Mouse (Mus musculus) heart, postnatal 0 days (tissue): Measurements from ENCODE around the gene Larp7. TPM values are rescaled to one million over a fixed set of nuclear protein-coding genes. Genes with fewer than 3 reads are reported as not detected.

Experiments used
- ATAC-seq: fragments of 200-750 bp; cut with Nextera tagmentation; 2 replicates; pipeline ENCODE4 v1.8.0; 2017; ENCODE audit warnings: low read depth, moderate number of reproducible peaks, moderate library complexity; ENCODE audit not compliant: insufficient read depth
- DNase-seq: peaks from one replicate; pipeline ENCODE4 v3.0.0-alpha.2; 2016; ENCODE audit warnings: low spot score
- H3K27ac ChIP-seq: fragments of 300-500 bp; sonication (generic); 2 replicates; pipeline ENCODE4 v1.5.1; 2014; ENCODE audit warnings: low read depth, mild to moderate bottlenecking
- H3K27me3 ChIP-seq: fragments of 300-500 bp; sonication (generic); 2 replicates; pipeline ENCODE4 v1.6.1; 2014; ENCODE audit warnings: low read length, mixed read lengths; ENCODE audit not compliant: control insufficient read depth, insufficient read depth
- H3K36me3 ChIP-seq: fragments of 300-500 bp; sonication (generic); replicated peaks from 2 replicates; pipeline ENCODE4 v1.6.1; 2014; ENCODE audit warnings: low read length, mixed read lengths; ENCODE audit not compliant: control insufficient read depth, insufficient read depth
- H3K4me1 ChIP-seq: fragments of 300-500 bp; sonication (generic); 2 replicates; pipeline ENCODE4 v1.6.1; 2014; ENCODE audit warnings: antibody characterized with exemption; ENCODE audit not compliant: control insufficient read depth, insufficient read depth
- H3K4me2 ChIP-seq: fragments of 300-500 bp; sonication (generic); 2 replicates; pipeline ENCODE4 v1.6.1; 2014; ENCODE audit warnings: low read depth, mild to moderate bottlenecking, low read length, moderate library complexity
- H3K4me3 ChIP-seq: fragments of 300-500 bp; sonication (generic); 2 replicates; pipeline ENCODE4 v1.5.1; 2014; ENCODE audit warnings: low read depth, low read length
- H3K9ac ChIP-seq: fragments of 300-500 bp; sonication (generic); replicated peaks from 2 replicates; pipeline ENCODE4 v1.6.1; 2014; ENCODE audit warnings: low read depth, low read length, mixed read lengths
- H3K9me3 ChIP-seq: fragments of 300-500 bp; sonication (generic); replicated peaks from 2 replicates; pipeline ENCODE4 v1.6.1; 2016; ENCODE audit warnings: low read length; ENCODE audit not compliant: control insufficient read depth
- CTCF ChIP-seq: IDR thresholded peaks from 2 replicates; pipeline ENCODE4 v1.5.1; 2016; ENCODE audit warnings: antibody characterized with exemption, control low read depth, low read depth
- EP300 ChIP-seq: IDR thresholded peaks from 2 replicates; pipeline ENCODE4 v1.6.1; 2016; ENCODE audit warnings: antibody characterized with exemption, low read depth
- WGBS: fragments of 180-500 bp; shearing (Covaris S2); extraction: QIAGEN DNeasy Blood & Tissue Kit; methylation state at CpG from one replicate; pipeline ENCODE4 v1.1.7; 2014; 5-methylcytosine and 5-hydroxymethylcytosine counted together
- polyA plus RNA-seq: library from polyadenylated mRNA; unstranded; fragments of >200 nt; fragmentation: Nextera tagmentation; extraction: Ambion mirVana; gene quantifications from 2 replicates; pipeline ENCODE4 v1.2.1, GENCODE M21; 2015
- total RNA-seq: library from RNA; depleted of rRNA; stranded (reverse); fragments of >200 nt; gene quantifications from 2 replicates; pipeline ENCODE4 v1.2.3, GENCODE M21; 2014; ENCODE audit warnings: low replicate concordance

Larp7 gene
- total and polyA plus RNA-seq, 2 experiments from 2014 or later: 8.2 to 36.5 TPM

- H3K27ac ChIP-seq: no peak overlapping the region
- no peak for TF ChIP-seq EP300
- no peak for TF ChIP-seq CTCF
- H3K27me3 ChIP-seq: no peaks in the 10 kb centered on the region
- no peak overlapping the region for H3K9ac ChIP-seq
- H3K4me1 ChIP-seq: peaks cover 8% of the 10 kb centered on the region
- no peak for ATAC-seq
- DNase-seq: no peak
- peaks cover 47% of the 10 kb centered on the region for H3K36me3 ChIP-seq
- no peaks in the 10 kb centered on the region for H3K9me3 ChIP-seq
- no peak overlapping the region for H3K4me2 ChIP-seq
- H3K4me3 ChIP-seq: no peak overlapping the region
These were observed 5.1 kb upstream of the Larp7 start for GRCm38 (mm10) chr3:127558201-127558600.

GRCm38 (mm10) chr3:127554723-127555122 is 1.6 kb upstream of the Larp7 start:
- Histone ChIP-seq H3K4me2 (peak overlapping the region; percentile 76; the same call in 1 of the 2 replicates), H3K27ac (no peak overlapping the region), H3K27me3 (no peaks in the 10 kb centered on the region), H3K9ac (no peak overlapping the region), H3K4me1 (peaks cover 8% of the 10 kb centered on the region), H3K4me3 (no peak overlapping the region), H3K9me3 (no peaks in the 10 kb centered on the region), H3K36me3 (peaks cover 19% of the 10 kb centered on the region)
- TF ChIP-seq EP300: no peak
- peak; percentile 38 for TF ChIP-seq CTCF
- DNase-seq: no peak
- ATAC-seq: no peak
- WGBS: 35% methylated on average over 5 of the region's 5 CpGs

- H3K4me3 ChIP-seq: peak overlapping the region; percentile 62
- no peak for TF ChIP-seq EP300
- no peak for TF ChIP-seq CTCF
- no peak for ATAC-seq
These were observed 533 bp upstream of the Larp7 start for GRCm38 (mm10) chr3:127553720-127554043.

GRCm38 (mm10) chr3:127552434-127552972 is 646 bp downstream of the Larp7 start:
- TF ChIP-seq EP300 (no peak), CTCF (no peak)
- Histone ChIP-seq H3K4me3 (peak overlapping the region; percentile 62), H3K27ac (peak overlapping the region; percentile 88), H3K9me3 (no peaks in the 10 kb centered on the region), H3K4me1 (peaks cover 8% of the 10 kb centered on the region), H3K36me3 (peaks cover 18% of the 10 kb centered on the region), H3K4me2 (peak overlapping the region; percentile 66), H3K9ac (peak overlapping the region; percentile 67), H3K27me3 (no peaks in the 10 kb centered on the region)
- no peak for ATAC-seq
- 4% methylated on average over 10 of the region's 13 CpGs for WGBS
- no peak for DNase-seq

More at GRCm38 (mm10) chr3:127553720-127554043, 533 bp upstream of the Larp7 start:
- H3K27me3 ChIP-seq: no peaks in the 10 kb centered on the region
- H3K9me3 ChIP-seq: no peaks in the 10 kb centered on the region
- peaks cover 8% of the 10 kb centered on the region for H3K4me1 ChIP-seq
- peak overlapping the region; percentile 43; the same call in 1 of the 2 replicates for H3K27ac ChIP-seq
- DNase-seq: no peak
- H3K36me3 ChIP-seq: peaks cover 18% of the 10 kb centered on the region
- under 1% methylated on average over 4 of the region's 4 CpGs for WGBS
- peak overlapping the region; percentile 76 for H3K4me2 ChIP-seq
- H3K9ac ChIP-seq: peak overlapping the region; percentile 67; the same call in 1 of the 2 replicates

- no peaks in the 10 kb centered on the region for H3K9me3 ChIP-seq
- no peaks in the 10 kb centered on the region for H3K4me1 ChIP-seq
- no peak overlapping the region for H3K27ac ChIP-seq
- no peak overlapping the region for H3K9ac ChIP-seq
- no peak overlapping the region for H3K4me2 ChIP-seq
- TF ChIP-seq EP300 (no peak), CTCF (peak; percentile 55)
- no peak for DNase-seq
- ATAC-seq: no peak
- H3K4me3 ChIP-seq: no peak overlapping the region
- H3K27me3 ChIP-seq: no peaks in the 10 kb centered on the region
- H3K36me3 ChIP-seq: peaks cover 36% of the 10 kb centered on the region
- WGBS: 56% methylated on average over 5 of the region's 5 CpGs
These were observed 5.3 kb downstream of the Larp7 start for GRCm38 (mm10) chr3:127547882-127548281.

- H3K4me2 ChIP-seq: no peak overlapping the region
- ATAC-seq (no peak), DNase-seq (no peak)
- TF ChIP-seq CTCF (no peak), EP300 (no peak)
- H3K27me3 ChIP-seq: no peaks in the 10 kb centered on the region
- H3K36me3 ChIP-seq: peaks cover 56% of the 10 kb centered on the region
- 37% methylated on average over 5 of the region's 5 CpGs for WGBS
- H3K4me1 ChIP-seq: no peaks in the 10 kb centered on the region
- no peak overlapping the region for H3K4me3 ChIP-seq
- H3K9ac ChIP-seq: no peak overlapping the region
- H3K9me3 ChIP-seq: no peaks in the 10 kb centered on the region
- H3K27ac ChIP-seq: no peak overlapping the region
These were observed 8.5 kb downstream of the Larp7 start for GRCm38 (mm10) chr3:127544610-127545121.
